Mouse (Mus musculus) T-helper 1 cell (primary cell): Measurements from ENCODE around the gene Tspan5.

Experiments
- in situ Hi-C: fragments of 300-600 bp; cut with MboI, MseI; formaldehyde crosslinking; loops from one replicate; pipeline ENCODE4 v1.15.1; 2025; ENCODE audit warnings: high pct_unique_total_duplicates

Gene Tspan5

DNA sequence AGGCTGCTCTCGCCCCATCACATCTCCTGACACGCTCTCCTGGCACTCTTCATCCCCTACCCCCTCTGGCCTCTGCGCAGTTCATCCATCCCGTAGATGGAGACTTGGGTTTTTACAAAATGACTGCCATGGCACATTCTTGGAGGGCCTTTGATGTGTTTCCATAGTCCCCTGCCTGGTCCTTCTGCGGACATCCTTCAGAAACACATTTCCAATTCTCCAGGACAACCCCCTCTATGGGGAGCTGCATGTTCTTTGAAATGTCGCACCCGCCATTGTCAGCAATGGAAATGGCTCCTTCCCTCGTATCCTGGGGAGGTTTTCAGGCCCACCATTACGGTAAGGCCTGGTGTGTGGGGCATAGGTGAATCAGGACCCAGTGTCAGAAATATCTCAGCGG is 134.4 kb downstream of the Tspan5 start:
- in situ Hi-C loops, result loop anchor here (10.0 kb wide), 1 partner anchor 328 kb away; the partner anchor contains the start of gene Stpg2

DNA sequence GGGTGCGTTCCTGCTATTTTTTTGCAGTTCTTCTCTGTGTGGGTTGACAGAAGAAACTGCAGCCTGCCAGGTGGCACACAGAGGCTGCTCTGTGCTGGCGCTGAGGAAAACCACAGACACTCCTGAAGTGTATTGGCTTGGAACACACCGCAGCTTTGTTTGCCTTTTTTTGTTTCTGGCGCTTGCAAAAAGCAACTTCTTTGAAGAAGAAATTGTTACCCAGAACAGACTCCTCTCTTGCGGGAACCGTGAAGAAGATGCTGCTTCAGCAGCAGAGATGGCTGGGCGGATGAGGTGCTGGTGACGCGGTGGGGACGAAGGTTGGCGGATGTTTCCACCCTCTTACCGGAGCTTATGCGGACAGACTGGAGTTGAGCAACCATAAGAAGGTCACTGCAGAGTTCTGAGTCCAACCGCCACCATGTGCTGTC is 135.0 kb downstream of the Tspan5 start:
- in situ Hi-C loops, result loop anchor here (10.0 kb wide), 1 partner anchor 328 kb away; the partner anchor contains the start of gene Stpg2

DNA sequence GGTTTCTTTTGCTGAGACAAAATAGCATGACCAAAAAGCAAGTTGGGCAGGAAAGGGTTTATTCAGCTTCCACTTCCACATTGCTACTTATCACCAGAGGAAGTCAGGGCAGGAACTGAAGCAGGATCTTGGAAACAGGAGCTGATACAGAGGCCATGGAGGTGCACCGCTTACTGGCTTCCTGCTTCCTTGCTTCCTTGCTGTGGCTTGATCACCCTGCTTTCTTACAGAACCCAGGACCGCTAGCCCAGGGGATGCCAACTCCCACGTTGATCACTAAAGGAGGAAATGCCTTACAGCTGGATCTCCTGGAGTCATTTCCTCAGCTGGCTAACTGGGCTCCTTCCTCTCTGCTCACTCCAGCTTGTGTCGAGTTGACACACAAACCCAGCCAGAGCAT is 135.7 kb downstream of the Tspan5 start:
- in situ Hi-C loops, result loop anchor here (10.0 kb wide), 1 partner anchor 327 kb away; the partner anchor contains the start of gene Stpg2

DNA sequence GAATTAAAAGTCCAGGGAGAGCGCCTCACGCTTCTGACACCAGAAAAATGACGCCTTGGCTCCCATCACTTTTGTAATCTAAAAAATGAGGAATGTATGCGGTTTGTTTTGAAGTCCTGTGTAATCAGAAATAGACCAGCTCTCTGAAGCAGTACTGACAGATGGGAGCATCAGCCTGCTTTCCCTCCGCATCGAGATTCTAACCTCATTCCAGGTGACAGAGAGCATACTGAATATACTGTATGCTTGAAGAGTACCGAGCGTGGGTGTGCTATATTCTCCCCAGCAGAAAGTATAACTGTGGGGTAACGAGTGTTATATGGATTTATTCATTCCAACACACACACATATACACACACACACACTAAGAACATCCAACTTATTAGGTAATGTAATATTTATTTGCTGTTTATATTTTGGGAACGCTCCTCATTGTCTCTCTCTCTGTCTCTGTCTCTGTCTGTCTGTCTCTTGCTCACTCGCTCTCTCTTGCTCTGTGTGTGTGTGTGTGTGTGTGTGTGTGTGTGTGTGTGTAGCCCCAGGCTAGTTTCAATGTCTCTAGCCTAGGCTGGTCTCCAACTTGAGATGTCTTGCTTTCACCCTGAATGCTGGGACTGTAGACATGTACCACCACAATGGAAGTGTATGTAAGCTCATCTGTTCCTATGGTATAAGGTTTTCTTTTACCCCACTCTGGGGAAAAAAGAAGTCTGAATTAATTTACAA is 139.2 kb downstream of the Tspan5 start:
- in situ Hi-C loops, result no loop called here

DNA sequence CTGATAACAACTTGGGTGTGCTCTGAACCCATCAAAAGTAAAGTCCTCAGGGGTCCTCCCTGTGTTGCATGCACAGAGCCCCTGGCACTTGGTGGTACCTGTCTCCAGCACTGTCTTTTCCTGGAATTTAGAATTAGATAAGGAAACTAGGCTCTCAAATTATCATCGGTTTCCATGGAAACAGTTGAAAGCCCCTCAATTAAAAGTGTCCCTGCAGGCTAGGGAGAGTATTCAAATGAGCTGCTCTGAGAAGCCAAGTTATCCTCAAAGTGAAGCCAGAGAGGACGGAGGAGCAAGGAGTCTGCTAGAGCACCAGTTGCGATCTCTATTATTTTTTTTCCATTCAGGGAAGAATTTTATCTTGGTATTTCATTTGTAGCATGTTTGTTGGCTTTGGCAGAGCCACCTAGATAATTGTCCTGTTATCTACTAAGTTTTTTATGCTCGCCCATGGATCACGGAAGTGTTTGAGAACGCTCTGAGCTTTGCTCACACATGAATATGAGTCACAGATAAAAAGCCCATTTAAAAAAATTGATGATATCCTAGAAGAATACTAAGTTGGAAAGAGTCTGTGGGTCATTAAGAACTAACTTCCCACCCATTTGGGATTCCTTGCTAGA is 139.8 kb downstream of the Tspan5 start:
- in situ Hi-C loops, result no loop called here

DNA sequence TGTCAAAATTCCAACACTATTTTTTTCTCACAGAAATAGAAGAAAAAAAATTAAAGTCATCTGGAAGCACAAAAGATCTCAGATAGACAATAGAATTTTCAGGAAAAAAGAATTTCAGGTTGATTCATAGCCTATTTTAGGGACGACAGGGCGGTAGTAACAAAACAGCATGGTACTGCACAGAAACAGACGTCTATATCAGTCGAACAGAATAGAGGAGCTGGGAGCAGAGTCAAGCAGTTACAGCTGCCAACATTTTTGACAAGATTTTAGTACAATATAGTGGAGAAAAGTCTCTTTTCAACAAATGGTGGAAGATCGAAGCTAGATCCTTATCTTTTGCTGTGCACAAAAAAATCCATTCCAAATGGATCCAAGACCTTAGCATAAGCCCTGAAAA is 144.1 kb downstream of the Tspan5 start:
- in situ Hi-C loops, result no loop called here

DNA sequence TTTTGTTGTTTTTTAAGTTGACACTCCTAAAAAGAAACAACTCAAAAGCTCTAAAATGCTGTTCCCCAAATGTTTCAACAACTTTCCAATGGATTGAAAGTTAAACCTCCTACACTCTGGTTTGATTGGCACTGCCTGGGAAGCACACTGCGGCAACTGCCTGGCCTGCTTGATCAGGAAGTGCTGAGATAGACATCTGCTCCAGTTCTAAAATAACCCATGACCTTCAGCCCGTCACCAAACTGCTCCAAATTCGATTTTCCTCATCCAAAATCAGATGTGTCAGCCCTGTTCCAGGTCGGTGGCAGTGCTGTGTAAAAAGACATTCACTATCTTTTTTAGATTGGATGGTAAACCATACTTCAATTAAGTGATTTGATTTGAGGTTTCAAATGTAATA is 147.2 kb downstream of the Tspan5 start:
- in situ Hi-C loops, result no loop called here

DNA sequence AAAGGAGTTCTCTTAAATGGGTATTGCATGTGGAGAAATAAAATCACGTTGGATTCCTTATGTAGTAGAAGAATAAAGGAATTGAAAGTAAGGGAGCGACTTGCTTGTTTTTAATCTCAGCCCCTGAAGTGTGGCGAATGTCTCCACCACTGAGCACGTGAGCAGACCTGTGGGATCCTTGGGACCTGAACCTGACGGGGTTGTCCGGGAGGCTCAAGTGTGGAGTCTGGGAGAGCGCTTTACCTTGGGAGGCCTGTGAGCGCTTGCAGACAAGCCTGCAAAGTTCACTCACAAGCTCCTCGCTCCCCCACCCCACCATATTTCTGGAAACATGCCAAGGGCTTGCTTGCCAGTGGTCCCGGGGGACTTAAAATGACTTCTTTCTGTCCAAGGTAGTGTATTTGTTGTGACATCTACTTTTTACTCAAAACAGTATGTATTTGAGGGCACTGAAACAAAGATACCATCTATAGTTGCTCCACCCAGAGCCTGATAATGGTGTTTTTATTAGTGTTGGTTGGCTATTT is 147.8 kb downstream of the Tspan5 start:
- in situ Hi-C loops, result loop anchor here (10.0 kb wide), 1 partner anchor 135 kb away; no protein-coding TSS in a partner anchor

DNA sequence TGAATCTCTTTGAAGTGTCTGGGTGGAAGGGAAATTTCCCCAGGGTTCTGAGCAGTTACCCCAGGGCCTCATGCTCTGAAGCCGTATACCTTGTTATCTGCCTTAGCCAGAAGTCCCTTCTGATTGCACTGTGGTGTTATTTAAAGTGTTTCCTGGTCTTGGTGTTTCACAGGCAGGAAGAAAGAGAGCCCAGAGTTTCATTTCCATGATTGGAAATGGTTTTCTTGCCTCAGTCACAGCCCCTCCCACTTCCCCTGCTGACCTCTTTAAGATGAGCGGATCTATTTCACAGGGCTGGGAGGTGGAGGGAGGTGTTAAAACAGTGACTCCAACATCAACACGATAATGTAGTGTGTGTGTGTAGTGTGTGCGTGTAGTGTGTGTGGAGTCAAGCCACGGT is 151.5 kb downstream of the Tspan5 start:
- in situ Hi-C loops, result loop anchor here (10.0 kb wide), 1 partner anchor 139 kb away; no protein-coding TSS in a partner anchor

DNA sequence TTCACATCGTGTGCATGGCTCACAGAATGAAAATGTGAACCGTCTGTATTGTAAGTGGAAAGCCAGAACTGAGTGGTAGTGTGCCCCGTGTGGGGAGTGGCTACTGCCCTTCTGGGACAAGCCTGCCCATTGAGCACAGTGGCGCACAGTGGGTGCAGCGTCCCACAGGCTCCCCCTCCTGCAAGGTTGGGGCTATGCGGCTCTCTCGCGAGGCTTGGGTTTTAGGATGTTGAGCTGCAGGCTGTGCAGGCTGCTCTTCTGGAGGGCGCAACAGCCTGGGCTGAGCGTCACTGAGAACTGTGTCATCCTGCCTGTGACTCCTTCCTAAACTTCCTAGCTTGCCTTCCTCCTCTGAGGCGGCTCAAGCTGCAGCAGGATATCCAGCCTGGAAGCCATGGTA is 155.5 kb downstream of the Tspan5 start:
- in situ Hi-C loops, result loop anchor here (5.0 to 10.0 kb wide), 2 partner anchors 60 to 143 kb away; no protein-coding TSS in a partner anchor

DNA sequence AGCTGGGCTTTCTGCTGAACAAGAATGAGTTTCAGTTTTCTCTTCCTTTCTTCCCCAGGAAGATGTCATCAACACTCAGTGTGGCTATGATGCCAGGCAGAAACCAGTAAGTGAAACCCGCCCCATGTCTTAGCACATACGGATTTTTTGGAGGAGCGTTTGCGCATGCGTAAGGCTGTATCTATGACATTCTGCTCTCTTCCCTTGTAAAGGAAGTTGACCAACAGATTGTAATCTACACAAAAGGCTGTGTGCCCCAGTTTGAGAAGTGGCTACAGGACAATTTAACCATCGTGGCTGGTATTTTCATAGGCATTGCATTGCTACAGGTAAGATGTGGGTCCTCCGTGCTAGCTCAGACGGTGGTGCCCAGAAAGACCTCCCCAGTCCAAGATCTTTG is 156.1 kb downstream of the Tspan5 start:
- in situ Hi-C loops, result loop anchor here (5.0 to 10.0 kb wide), 2 partner anchors 61 to 143 kb away; no protein-coding TSS in a partner anchor

DNA sequence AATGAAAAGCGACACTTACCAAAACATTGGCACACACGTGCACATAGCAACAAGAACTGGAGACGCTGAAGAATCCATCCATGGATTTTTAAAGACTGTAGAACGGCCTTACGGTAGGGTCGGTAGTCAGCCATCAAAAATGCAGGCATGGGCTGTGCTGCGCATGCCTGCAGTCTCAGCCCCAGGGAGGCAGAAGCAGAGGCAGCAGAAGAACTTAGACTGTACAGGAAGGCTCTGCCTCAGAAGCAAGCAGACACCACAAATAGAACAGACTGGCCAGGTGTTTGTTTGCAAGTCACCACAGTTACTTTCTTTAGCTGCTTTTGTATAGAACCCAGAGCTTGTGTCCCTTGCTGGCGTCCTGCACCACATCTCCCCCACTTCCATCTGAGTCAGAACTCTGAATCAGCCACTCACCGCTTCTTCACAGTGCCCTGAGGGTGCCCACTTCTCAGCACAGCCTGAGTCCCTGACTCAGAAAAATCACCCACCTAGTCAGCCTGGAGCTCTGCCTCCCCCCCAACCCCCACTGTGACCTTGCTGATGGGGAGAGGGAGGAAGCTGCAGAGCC is 158.7 kb downstream of the Tspan5 start:
- in situ Hi-C loops, result loop anchor here (5.0 kb wide), 1 partner anchor 273 kb away; no protein-coding TSS in a partner anchor

DNA sequence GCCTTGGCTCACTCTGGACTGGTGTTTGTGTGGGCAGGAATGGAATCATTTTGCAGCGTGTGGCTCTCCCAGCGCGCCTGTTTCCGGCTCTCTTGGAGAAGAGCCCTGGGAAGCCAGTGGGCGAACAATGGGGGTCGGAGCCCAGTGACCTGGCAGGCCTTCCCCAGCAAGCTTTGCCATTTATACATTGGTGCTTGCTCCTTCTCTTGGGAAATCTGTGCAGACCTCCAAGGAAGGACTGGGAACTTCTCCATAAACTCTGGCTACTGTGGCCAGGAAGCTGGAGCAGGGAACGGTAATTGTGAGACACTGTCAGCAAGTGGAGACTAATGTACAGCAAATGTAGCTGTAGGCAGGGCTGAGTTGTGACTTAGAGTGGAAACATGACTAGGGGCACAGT is 163.7 kb downstream of the Tspan5 start:
- in situ Hi-C loops, result no loop called here

DNA sequence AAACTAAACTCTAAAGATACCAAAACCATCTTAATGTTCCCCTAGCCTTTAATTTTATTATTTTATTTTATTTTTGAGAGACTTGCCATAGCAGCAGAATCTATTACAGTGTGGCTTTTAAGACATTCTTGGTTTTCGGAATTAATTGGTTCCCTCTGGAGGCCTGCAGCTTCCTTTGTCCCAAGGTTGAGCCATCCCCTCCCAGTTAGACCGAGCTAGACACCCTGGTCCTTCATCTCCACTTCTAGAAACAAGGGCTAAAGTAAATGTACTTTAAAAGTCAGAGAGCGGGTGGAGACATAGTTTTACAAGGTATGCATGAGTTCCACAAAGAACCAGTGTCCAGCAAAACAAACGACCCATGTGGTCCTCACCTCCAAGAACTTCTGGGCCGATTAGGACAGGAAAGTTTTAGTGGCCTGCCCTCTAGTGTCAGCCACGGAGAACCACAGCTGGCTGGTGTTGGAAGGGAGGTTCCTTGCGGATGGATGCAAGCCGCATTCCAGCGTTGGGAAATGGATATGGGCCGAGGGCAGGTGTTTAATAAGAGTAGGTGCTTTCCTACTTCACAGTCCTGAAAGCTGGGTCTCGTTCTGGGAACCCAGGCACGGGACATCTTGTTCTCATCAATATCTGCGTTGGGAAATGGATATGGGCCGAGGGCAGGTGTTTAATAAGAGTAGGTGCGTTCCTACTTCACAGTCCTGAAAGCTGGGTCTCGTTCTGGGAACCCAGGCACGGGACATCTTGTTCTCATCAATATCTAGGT is 164.3 kb downstream of the Tspan5 start:
- in situ Hi-C loops, result no loop called here

DNA sequence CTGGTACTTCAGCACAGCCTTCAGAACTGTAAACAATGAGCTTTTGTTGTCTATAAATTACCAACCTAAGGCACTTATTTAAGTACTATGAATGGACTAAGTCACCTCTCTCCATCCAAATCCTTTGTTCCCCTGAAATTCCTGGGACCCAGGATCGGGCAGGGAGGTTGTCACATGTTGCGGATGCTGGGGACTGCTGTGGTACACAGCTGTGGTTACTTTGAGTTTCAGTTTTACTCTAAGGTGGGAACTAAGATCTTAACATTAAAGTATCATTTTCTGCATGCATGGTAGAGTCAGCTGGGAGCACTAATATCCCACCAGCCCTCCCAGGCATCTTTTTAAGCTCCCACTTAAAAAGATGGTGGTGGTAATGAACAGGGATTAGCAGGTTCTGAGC is 167.3 kb downstream of the Tspan5 start:
- in situ Hi-C loops, result no loop called here

DNA sequence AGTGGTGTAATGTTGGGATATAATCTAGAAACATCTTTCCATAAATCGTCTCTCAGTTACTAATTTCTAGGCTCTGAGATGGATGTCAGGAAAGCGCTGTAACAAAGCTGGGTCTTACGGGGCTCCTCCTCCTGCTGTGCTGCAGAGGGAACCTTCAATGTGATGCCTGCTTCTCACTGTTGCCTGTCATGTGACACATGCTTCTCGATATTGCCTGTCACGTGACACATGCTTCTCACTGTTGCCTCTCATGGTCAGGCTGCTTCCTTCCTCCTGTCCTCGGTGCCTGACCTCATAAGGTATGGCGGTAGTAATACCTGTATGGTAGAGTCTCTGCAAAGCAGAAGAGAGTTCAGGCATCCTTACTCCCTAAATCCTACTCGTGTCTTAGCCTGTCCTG is 170.5 kb downstream of the Tspan5 start:
- in situ Hi-C loops, result no loop called here

DNA sequence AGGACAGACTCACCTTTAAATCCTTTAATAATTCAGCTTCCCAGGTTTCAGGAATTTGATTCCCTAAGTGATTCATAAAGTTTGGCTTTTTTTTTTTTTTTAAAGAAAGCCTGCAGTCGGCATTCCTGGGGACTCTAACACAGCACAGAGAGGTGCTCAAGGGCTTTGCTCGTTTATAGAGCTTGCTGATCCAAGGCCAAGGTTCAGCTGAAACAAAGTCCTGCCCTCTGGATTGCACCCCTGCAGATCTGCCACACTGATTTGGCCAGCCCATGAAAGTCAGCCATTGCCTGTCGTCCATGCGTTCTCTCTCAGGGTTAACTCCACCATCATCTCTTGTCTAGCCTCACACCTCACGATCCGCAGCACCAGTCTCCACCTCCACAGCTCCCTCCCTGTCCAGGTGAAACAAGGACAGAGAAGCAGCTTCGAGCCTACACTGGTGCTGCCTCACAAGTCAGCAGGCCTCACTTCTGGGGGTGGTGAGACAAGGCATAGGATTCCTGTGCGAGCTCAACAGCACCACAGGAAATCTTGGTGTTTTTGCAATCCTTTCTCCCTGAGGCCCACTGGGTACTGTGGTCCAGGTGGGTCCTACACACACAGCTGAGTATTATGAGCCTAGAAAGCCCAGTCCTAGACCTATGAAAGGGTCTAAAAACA is 172.8 kb downstream of the Tspan5 start:
- in situ Hi-C loops, result no loop called here

DNA sequence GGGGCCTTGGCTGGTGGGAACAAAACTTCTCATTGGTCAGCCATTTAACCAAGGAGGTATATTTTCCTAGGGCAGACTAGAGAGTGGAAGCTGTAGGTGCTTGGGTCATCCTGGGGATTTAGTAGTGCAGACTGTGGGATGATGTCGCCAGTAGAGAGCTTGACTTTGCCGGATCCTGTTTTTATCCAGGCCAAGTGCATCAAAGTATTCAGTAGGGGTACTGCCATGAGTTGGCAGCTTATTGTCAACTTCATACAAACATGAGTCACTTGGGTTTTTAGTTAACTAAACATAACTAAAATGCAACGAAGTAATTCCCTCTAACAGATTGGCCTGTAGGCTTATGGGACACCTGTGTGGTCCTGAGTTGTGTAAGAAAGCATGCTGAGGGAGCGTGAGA is 174.6 kb downstream of the Tspan5 start:
- in situ Hi-C loops, result no loop called here

DNA sequence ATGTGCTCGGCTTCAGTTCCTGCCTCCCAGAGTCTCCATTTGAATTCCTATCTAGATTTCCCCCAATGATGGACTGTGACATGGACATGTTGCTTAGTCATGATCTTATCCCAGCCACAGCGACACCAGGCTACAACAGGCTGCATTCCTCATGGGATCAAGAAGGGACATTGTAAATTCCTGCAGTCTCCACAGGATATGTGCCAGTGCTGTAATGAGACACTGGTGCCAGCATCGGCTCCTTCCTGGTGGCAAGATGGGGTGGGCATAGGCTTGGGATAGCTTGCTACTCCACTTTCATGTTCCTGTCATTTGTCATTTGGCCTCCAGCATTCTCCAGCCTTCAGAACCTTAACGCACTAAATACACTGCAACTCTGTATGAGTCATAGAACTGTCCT is 175.0 kb downstream of the Tspan5 start:
- in situ Hi-C loops, result no loop called here

DNA sequence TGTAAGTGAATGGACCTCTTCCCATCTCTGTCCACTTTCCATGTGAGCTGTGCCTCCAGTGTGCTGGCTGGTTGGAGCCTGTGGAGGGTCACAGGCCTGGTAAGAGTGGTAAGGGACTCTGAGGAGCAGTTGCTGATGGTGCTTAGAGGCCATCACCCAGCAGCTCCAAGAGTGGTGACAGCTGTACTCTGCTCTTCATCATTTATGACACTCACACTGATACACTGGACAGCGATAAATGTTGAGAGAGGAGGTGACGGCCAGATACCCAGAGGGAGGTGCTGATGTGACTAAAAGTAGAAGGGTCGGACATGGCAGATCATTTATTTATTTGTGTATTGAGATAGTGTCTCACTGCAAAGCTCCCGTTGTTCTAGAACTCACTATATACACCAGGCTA is 176.2 kb downstream of the Tspan5 start:
- in situ Hi-C loops, result no loop called here

DNA sequence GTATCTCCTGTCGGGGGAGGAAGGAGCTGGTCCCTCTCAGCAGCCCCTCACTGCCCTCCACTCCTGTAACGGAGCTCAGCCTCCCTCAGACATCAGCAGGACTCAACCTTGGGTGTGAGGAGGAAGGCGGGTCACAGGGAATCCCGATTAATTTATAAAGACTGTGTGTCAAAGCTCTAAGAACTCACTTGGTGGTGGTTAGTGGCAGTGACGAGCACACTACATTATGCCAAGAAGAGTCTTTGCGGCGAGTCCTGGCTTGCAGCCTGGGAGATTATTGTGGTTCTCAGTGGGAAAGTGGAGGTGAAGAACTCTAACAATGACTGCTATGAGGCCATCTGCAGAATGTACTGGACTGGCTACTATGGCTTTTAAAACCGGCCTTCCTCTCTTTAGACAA is 184.2 kb downstream of the Tspan5 start:
- in situ Hi-C loops, result no loop called here
